Mouse (Mus musculus) limb, embryonic 11.5 days (tissue): ENCODE data around the gene Tnfsf15. TPM values are rescaled to one million over a fixed set of nuclear protein-coding genes. Genes with fewer than 3 reads are reported as not detected.
A peak's percentile ranks its signal among the peaks of the same experiment; 100 is the strongest.

Source experiments
- ATAC-seq: fragments of 200-750 bp; cut with Nextera tagmentation; 2 replicates; pipeline ENCODE4 v1.8.0; 2017; ENCODE audit warnings: low read depth; ENCODE audit not compliant: insufficient number of reproducible peaks, low FRiP score, low TSS enrichment
- DNase-seq: peaks from one replicate; pipeline ENCODE4 v3.0.0-alpha.2; 2015; ENCODE audit warnings: low spot score
- H3K27ac ChIP-seq: fragments of 300-500 bp; sonication (generic); replicated peaks from 2 replicates; pipeline ENCODE4 v1.5.1; 2014; ENCODE audit warnings: low read depth, mild to moderate bottlenecking, low read length
- H3K27me3 ChIP-seq: fragments of 300-500 bp; sonication (generic); 2 replicates; pipeline ENCODE4 v1.6.1; 2014; ENCODE audit warnings: mild to moderate bottlenecking, low read length, mixed read lengths; ENCODE audit not compliant: control insufficient read depth, insufficient read depth
- H3K36me3 ChIP-seq: fragments of 300-500 bp; sonication (generic); 2 replicates; pipeline ENCODE4 v1.6.1; 2014; ENCODE audit warnings: mild to moderate bottlenecking, low read length, moderate library complexity, mixed read lengths; ENCODE audit not compliant: control insufficient read depth, insufficient read depth
- H3K4me1 ChIP-seq: fragments of 300-500 bp; sonication (generic); 2 replicates; pipeline ENCODE4 v1.6.1; 2014; ENCODE audit warnings: low read length, mixed read lengths; ENCODE audit not compliant: control insufficient read depth, insufficient read depth
- H3K4me2 ChIP-seq: fragments of 300-500 bp; sonication (generic); 2 replicates; pipeline ENCODE4 v1.6.1; 2014; ENCODE audit warnings: low read depth, mild to moderate bottlenecking, moderate library complexity; ENCODE audit not compliant: severe bottlenecking
- H3K4me3 ChIP-seq: fragments of 300-500 bp; sonication (generic); 2 replicates; pipeline ENCODE4 v1.5.1; 2014; ENCODE audit warnings: low read depth, low read length
- H3K9ac ChIP-seq: fragments of 300-500 bp; sonication (generic); 2 replicates; pipeline ENCODE4 v1.6.1; 2014; ENCODE audit warnings: mild to moderate bottlenecking, low read length
- H3K9me3 ChIP-seq: fragments of 300-500 bp; sonication (generic); 2 replicates; pipeline ENCODE4 v1.6.1; 2016; ENCODE audit warnings: low read length; ENCODE audit not compliant: control insufficient read depth
- WGBS: fragments of 180-500 bp; shearing (Covaris S2); extraction: QIAGEN DNeasy Blood & Tissue Kit; methylation state at CpG from one replicate; pipeline ENCODE4 v1.1.7; 2014; 5-methylcytosine and 5-hydroxymethylcytosine counted together
- polyA plus RNA-seq: library from polyadenylated mRNA; unstranded; fragments of >200 nt; fragmentation: Nextera tagmentation; extraction: Ambion mirVana; gene quantifications from 2 replicates; pipeline ENCODE4 v1.2.1, GENCODE M21; 2014

The Tnfsf15 gene
- polyA plus RNA-seq, 1 experiment from 2014 or later: not detected

DNA sequence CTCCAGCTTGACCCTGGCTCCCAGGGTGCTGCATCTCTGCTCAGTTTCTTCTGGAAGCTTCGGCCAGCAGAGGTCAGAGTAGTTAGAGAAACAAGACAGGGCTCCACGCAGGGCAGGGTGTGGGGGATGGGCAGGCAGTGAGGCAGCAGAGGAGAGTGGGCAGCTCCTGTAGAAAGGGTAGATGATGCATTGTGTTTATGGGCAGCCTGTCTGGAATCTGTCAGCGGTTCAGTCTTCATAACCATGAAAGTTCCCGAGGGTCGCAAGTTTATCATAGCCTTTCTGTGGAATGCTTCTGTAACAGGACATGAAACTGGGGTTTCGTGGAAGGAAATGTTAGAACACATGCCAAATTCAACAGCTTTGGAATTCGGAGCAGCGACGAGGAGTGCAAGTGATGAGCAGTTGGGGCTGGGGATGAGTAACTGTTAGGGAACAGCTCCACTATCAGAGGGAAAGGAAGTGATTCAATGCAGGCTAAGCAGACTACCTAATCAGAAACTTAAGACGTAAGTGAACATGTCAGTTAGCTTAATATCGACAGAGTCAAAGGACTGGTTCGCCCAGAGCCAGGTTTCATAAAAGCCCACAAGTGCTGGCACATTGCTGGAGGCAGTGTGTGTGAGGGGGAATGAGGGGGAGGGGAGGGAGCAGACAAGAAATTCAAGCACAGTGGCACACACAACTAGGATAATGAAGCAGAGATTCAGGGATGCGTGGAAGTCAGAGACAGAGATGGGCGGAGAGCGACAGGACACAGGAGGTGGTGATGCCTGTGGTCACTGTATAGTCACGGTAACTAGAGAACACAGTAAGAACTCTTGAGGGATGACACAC is 8.0 kb upstream of the Tnfsf15 start:
- peak; percentile 26; the same call in 1 of the 2 replicates for ATAC-seq
- Histone ChIP-seq H3K9ac (no peak overlapping the region), H3K27ac (no peak overlapping the region), H3K36me3 (no peaks in the 10 kb centered on the region), H3K4me1 (no peaks in the 10 kb centered on the region), H3K27me3 (no peaks in the 10 kb centered on the region), H3K4me3 (no peak overlapping the region), H3K9me3 (no peaks in the 10 kb centered on the region), H3K4me2 (no peak overlapping the region)
- 61% methylated on average over 16 of the region's 16 CpGs for WGBS
- DNase-seq: peak; percentile 30

DNA sequence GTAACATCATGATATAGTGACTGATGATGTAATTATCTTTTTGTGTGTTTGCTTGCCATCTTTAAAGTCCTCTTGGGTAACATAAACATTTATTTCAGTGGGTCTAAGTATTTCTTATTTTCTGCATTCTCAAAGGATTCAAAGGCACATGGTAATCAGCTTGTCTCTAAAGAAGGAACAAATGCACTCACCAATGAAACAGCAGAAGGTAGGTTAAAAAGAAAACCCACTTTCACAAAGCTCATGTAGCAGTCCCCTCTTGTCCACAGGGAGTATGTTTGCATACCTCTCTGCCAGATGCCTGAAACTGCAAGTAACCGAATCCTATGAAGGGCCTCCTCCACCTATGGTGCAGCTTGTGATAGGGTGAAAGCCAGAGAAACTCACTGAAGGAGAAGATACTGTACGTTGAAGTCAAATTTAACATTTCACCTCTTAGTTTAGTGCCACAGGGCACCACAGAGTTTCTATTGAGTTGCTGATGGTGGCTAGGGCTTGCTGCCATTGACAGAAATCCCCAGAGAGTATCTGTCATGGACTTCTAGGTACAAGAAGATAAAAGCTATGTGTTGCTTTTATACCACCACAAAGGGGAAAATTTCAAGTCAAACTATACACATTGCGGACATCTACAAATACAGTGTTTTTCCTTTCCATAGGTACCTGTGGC is 3.3 kb upstream of the Tnfsf15 start:
- Histone ChIP-seq H3K27ac (no peak overlapping the region), H3K36me3 (no peaks in the 10 kb centered on the region), H3K4me1 (no peaks in the 10 kb centered on the region), H3K27me3 (no peaks in the 10 kb centered on the region), H3K9me3 (no peaks in the 10 kb centered on the region), H3K4me3 (no peak overlapping the region), H3K9ac (no peak overlapping the region), H3K4me2 (no peak overlapping the region)
- ATAC-seq (no peak), DNase-seq (no peak)
- 82% methylated on average over 3 of the region's 3 CpGs for WGBS

DNA sequence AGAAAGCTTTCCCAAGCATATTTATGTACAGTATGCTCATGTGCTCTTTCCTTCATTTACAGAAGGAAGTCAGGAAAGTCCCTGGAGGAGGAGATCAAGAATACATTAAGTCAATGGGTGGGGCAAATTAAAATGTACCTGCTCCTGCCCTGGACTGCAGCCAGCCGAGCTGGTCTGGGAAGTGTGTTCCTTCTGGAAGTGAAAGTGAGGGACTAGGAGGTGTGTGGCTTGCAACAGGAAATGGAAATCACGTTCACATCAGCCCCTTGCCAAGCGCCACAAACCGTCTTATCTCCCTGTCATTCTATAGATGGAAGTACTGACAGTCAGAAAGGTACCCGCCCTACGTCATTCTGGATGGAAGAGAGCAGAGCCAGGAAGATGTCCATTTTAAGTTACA is 358 bp upstream of the Tnfsf15 start:
- Histone ChIP-seq H3K4me3 (no peak overlapping the region), H3K4me2 (no peak overlapping the region), H3K36me3 (no peaks in the 10 kb centered on the region), H3K27ac (no peak overlapping the region), H3K27me3 (no peaks in the 10 kb centered on the region), H3K4me1 (peaks cover 4% of the 10 kb centered on the region; the same call in 1 of the 2 replicates), H3K9ac (no peak overlapping the region), H3K9me3 (no peaks in the 10 kb centered on the region)
- DNase-seq (no peak), ATAC-seq (no peak)
- 64% methylated on average over 6 of the region's 6 CpGs for WGBS

GRCm38 (mm10) chr4:63743660-63744059 is 1.3 kb downstream of the Tnfsf15 start:
- Histone ChIP-seq H3K4me1 (peaks cover 6% of the 10 kb centered on the region; the same call in 1 of the 2 replicates), H3K27me3 (no peaks in the 10 kb centered on the region), H3K4me2 (no peak overlapping the region), H3K27ac (no peak overlapping the region), H3K36me3 (no peaks in the 10 kb centered on the region), H3K4me3 (no peak overlapping the region), H3K9me3 (no peaks in the 10 kb centered on the region), H3K9ac (no peak overlapping the region)
- ATAC-seq (no peak), DNase-seq (no peak)
- WGBS: 45% methylated on average over 1 of the region's 1 CpGs

DNA sequence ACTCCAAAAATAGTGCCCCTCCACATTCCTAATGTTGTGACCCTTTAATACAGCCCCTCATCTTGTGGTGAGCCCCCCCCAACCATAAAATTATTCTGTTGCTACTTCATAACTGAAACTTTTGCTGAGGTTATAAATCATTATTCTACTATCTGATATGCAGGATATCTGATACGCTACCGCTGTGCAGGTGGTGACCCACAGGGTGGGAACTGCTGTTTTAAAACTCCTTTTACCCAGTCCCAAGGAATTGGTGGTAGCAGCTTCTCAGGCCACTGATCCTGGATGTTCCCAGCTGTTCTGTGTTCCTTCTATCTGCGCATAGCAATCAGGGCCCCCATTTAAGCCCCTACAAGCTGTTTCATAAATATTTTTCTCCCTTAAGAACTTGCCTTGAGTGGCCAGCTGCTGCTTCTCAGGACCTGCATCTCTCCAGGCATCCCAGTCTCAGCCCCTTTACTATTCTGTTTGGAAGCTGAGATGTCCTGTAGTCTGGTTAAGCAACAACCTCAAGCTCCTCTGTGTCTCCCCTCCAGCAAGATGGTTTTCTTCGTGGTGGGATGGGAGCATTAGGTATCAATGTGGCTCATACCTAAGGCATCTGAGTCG is 2.0 kb downstream of the Tnfsf15 start:
- no peaks in the 10 kb centered on the region for H3K9me3 ChIP-seq
- DNase-seq: no peak
- H3K36me3 ChIP-seq: no peaks in the 10 kb centered on the region
- peaks cover 6% of the 10 kb centered on the region; the same call in 1 of the 2 replicates for H3K4me1 ChIP-seq
- H3K4me2 ChIP-seq: no peak overlapping the region
- H3K27me3 ChIP-seq: no peaks in the 10 kb centered on the region
- H3K27ac ChIP-seq: no peak overlapping the region
- no peak overlapping the region for H3K4me3 ChIP-seq
- no peak for ATAC-seq
- H3K9ac ChIP-seq: no peak overlapping the region
- 78% methylated on average over 5 of the region's 5 CpGs for WGBS

DNA sequence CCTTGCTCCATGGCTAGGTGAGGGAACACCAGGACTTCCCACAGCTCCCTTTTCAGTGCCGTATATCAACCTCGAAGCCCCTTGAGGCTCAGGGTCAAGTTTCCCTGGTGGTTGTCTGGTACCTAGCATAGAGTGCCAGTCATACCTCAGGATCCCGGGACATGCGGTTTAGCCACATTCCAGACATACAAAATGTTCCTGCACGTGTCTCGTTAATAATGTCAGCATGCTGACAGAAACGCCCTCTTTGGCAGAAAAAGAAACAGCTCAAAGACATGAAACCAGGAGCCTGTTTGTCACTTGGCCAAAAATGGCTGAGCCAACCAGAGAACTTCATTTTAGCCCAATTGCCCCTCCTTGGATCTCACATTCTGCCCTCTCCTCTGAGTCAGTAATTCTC is 2.8 kb downstream of the Tnfsf15 start:
- peaks cover 6% of the 10 kb centered on the region; the same call in 1 of the 2 replicates for H3K4me1 ChIP-seq
- DNase-seq: peak; percentile 42
- 43% methylated on average over 7 of the region's 7 CpGs for WGBS
- no peak overlapping the region for H3K9ac ChIP-seq
- no peak for ATAC-seq
- H3K36me3 ChIP-seq: no peaks in the 10 kb centered on the region
- no peak overlapping the region for H3K27ac ChIP-seq
- H3K4me2 ChIP-seq: no peak overlapping the region
- no peaks in the 10 kb centered on the region for H3K9me3 ChIP-seq
- no peak overlapping the region for H3K4me3 ChIP-seq
- no peaks in the 10 kb centered on the region for H3K27me3 ChIP-seq

DNA sequence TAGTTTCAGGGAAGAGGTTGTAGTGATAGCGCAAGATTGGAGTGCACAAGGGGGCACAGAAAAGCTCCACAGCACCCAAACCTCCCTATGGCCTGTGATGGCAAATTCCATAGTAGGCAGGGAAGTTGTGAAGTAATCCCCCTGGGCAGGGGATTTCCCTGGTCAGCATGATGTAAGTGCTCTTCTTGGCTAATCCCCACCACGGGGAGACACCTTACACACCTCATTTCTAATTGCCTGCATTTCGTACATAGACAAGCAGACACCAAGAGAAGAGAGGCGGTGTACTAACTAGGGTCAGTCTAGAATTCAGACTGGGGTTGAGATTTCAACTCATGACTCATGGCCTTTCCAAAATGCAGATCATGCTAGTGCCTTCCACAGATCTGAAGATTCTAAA is 4.2 kb downstream of the Tnfsf15 start:
- Histone ChIP-seq H3K4me2 (no peak overlapping the region), H3K36me3 (no peaks in the 10 kb centered on the region), H3K4me3 (no peak overlapping the region), H3K27ac (no peak overlapping the region), H3K9ac (no peak overlapping the region), H3K9me3 (no peaks in the 10 kb centered on the region), H3K27me3 (no peaks in the 10 kb centered on the region), H3K4me1 (peaks cover 6% of the 10 kb centered on the region; the same call in 1 of the 2 replicates)
- DNase-seq: no peak
- 80% methylated on average over 4 of the region's 4 CpGs for WGBS
- ATAC-seq: no peak

GRCm38 (mm10) chr4:63740001-63740400 is 4.9 kb downstream of the Tnfsf15 start:
- H3K27ac ChIP-seq: no peak overlapping the region
- no peak overlapping the region for H3K4me3 ChIP-seq
- no peaks in the 10 kb centered on the region for H3K27me3 ChIP-seq
- H3K4me2 ChIP-seq: no peak overlapping the region
- H3K36me3 ChIP-seq: no peaks in the 10 kb centered on the region
- peaks cover 6% of the 10 kb centered on the region; the same call in 1 of the 2 replicates for H3K4me1 ChIP-seq
- no peaks in the 10 kb centered on the region for H3K9me3 ChIP-seq
- WGBS: 83% methylated on average over 3 of the region's 3 CpGs
- H3K9ac ChIP-seq: no peak overlapping the region
- DNase-seq (no peak), ATAC-seq (no peak)
